Mouse (Mus musculus): ENCODE measurements at regions not wholly inside any gene's neighbourhood (a gene's known extent, or its start where the extent isn't known, plus 50 kb on each side); places are given as distances from the start of the nearest gene placed in this dataset.

DNA sequence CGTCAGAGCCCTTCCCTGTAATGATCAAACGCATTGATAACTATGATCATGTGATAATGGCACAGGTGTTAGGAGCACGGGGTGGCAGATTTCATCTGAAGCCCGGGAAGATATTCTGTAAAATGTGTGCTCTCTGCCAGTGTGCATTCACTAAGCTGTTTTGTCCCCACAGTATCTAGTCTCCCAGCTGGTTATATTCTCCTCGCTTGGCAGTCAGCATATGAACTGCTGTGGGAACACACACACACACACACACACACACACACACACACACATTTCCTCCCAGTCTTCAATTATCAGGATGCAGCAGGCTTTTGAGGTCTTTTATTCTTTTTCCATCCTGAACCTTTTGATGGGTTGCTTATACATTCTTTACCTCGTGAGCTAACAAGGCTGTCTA, 365.8 kb upstream of the Id4 start:
- WGBS (ENCODE audit: insufficient replicate concordance) = 65% methylated on average over 6 of the region's 6 CpGs
- ATAC-seq = no peak
- Histone ChIP-seq H3K36me3 (replicated peaks; ENCODE audit: insufficient read depth, low read length) (no peaks in the 10 kb centered on the region), H3K9ac (replicated peaks) (no peak overlapping the region), H3K4me3 (ENCODE audit: low read depth, low read length) (no peak overlapping the region), H3K4me1 (ENCODE audit: insufficient read depth) (no peaks in the 10 kb centered on the region), H3K27me3 (ENCODE audit: insufficient read depth, low read length) (no peaks in the 10 kb centered on the region), H3K4me2 (ENCODE audit: low read depth, low read length) (no peak overlapping the region), H3K9me3 (ENCODE audit: low read length) (no peaks in the 10 kb centered on the region; the same call in 1 of the 2 replicates), H3K27ac (ENCODE audit: low read depth) (no peak overlapping the region)
- no peak for TF ChIP-seq EP300 (IDR thresholded peaks at IDR 0.05; ENCODE audit: low read depth)
- TF ChIP-seq CTCF (IDR thresholded peaks at IDR 0.05; ENCODE audit: low read depth) = no peak
- no peak for DNase-seq

DNA sequence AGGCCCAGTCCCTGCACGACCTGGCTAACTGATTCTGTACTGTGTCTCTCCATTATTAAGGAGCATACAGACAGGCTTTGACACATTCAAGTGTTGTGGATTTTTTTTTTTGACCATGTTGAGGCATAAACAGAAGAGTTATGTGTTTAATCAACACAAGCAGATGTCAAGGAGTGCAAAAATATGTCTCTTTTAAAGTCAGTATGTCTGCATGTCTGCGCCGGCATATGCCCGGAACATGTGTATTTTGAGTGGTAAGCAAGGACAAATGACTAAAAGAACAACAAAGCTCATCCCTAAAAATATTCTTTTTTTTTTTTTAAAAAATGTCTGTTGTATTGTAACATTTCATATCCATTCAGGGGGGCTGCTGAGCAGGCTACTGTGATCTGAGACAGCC, 364.4 kb upstream of the Id4 start:
- Histone ChIP-seq H3K4me1 (ENCODE audit: insufficient read depth) (no peaks in the 10 kb centered on the region), H3K36me3 (replicated peaks; ENCODE audit: insufficient read depth, low read length) (no peaks in the 10 kb centered on the region), H3K9me3 (ENCODE audit: low read length) (no peaks in the 10 kb centered on the region; the same call in 1 of the 2 replicates), H3K4me2 (ENCODE audit: low read depth, low read length) (no peak overlapping the region), H3K27ac (ENCODE audit: low read depth) (no peak overlapping the region), H3K27me3 (ENCODE audit: insufficient read depth, low read length) (no peaks in the 10 kb centered on the region), H3K9ac (replicated peaks) (no peak overlapping the region), H3K4me3 (ENCODE audit: low read depth, low read length) (no peak overlapping the region)
- no peak for DNase-seq
- no peak for TF ChIP-seq EP300 (IDR thresholded peaks at IDR 0.05; ENCODE audit: low read depth)
- TF ChIP-seq CTCF (IDR thresholded peaks at IDR 0.05; ENCODE audit: low read depth) = no peak
- ATAC-seq = no peak
- 87% methylated on average over 4 of the region's 4 CpGs for WGBS (ENCODE audit: insufficient replicate concordance)

GRCm38 (mm10) chr13:47909851-47910530, 351.0 kb upstream of the Id4 start:
- WGBS (ENCODE audit: insufficient replicate concordance) = 77% methylated on average over 9 of the region's 9 CpGs
- Histone ChIP-seq H3K9me3 (ENCODE audit: low read length) (no peaks in the 10 kb centered on the region), H3K4me2 (ENCODE audit: low read depth, low read length) (no peak overlapping the region), H3K9ac (replicated peaks) (no peak overlapping the region), H3K27ac (ENCODE audit: low read depth) (no peak overlapping the region), H3K4me1 (ENCODE audit: insufficient read depth) (no peaks in the 10 kb centered on the region), H3K36me3 (replicated peaks; ENCODE audit: insufficient read depth, low read length) (no peaks in the 10 kb centered on the region), H3K4me3 (ENCODE audit: low read depth, low read length) (no peak overlapping the region), H3K27me3 (ENCODE audit: insufficient read depth, low read length) (no peaks in the 10 kb centered on the region)
- no peak for TF ChIP-seq CTCF (IDR thresholded peaks at IDR 0.05; ENCODE audit: low read depth)
- TF ChIP-seq EP300 (IDR thresholded peaks at IDR 0.05; ENCODE audit: low read depth) = no peak
- ATAC-seq (no peak), DNase-seq (no peak)

DNA sequence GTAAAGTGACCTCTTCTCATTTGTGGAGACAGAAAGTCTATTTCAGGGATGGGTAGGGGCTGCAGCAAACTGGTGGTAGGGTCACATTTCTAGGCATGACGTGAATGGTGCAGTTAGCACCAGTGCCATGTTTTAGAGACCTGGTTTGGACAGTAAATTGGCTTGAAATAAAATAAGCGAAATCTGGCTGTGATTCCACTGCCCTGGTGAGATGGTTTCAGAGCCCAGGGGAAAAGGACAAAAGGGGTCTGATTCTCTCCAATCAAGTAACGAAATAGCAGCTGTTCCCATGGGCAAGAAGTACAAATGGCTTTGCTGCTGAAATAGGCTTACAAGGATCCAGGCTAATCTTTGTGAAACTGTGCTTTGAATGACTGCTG, 350.5 kb upstream of the Id4 start:
- Histone ChIP-seq H3K36me3 (replicated peaks; ENCODE audit: insufficient read depth, low read length) (no peaks in the 10 kb centered on the region), H3K4me3 (ENCODE audit: low read depth, low read length) (no peak overlapping the region), H3K27ac (ENCODE audit: low read depth) (no peak overlapping the region), H3K4me1 (ENCODE audit: insufficient read depth) (no peaks in the 10 kb centered on the region), H3K9ac (replicated peaks) (no peak overlapping the region), H3K27me3 (ENCODE audit: insufficient read depth, low read length) (no peaks in the 10 kb centered on the region), H3K4me2 (ENCODE audit: low read depth, low read length) (no peak overlapping the region), H3K9me3 (ENCODE audit: low read length) (no peaks in the 10 kb centered on the region)
- TF ChIP-seq CTCF (IDR thresholded peaks at IDR 0.05; ENCODE audit: low read depth) = no peak
- no peak for TF ChIP-seq EP300 (IDR thresholded peaks at IDR 0.05; ENCODE audit: low read depth)
- WGBS (ENCODE audit: insufficient replicate concordance) = 59% methylated on average over 3 of the region's 3 CpGs
- DNase-seq (no peak), ATAC-seq (no peak)

DNA sequence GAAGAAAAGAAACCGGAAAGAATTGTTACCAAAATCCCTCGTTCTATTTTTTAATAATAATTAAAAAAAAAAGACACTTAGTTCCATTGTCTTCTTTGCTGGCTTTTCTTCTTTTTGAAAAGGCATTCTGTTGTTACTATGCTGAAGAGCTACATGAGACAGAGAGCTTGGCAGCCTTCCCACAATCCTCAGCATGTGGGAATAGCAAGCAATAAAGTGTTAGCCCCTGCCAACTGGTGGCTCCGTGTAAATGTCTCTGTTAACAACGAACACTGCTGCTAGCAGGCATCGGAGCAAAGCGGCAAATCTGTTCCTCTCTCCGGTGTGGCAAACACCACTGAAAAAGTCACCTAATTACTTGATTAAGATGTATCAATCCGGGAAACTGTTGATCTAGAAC, 344.6 kb upstream of the Id4 start:
- no peak overlapping the region for H3K4me3 ChIP-seq (ENCODE audit: low read depth, low read length)
- TF ChIP-seq EP300 (IDR thresholded peaks at IDR 0.05; ENCODE audit: low read depth) = no peak
- no peak for TF ChIP-seq CTCF (IDR thresholded peaks at IDR 0.05; ENCODE audit: low read depth)
- no peaks in the 10 kb centered on the region for H3K4me1 ChIP-seq (ENCODE audit: insufficient read depth)
- no peak for DNase-seq
- H3K9me3 ChIP-seq (ENCODE audit: low read length) = no peaks in the 10 kb centered on the region
- H3K36me3 ChIP-seq (replicated peaks; ENCODE audit: insufficient read depth, low read length) = no peaks in the 10 kb centered on the region
- H3K9ac ChIP-seq (replicated peaks) = no peak overlapping the region
- no peak overlapping the region for H3K4me2 ChIP-seq (ENCODE audit: low read depth, low read length)
- no peak overlapping the region for H3K27ac ChIP-seq (ENCODE audit: low read depth)
- 78% methylated on average over 8 of the region's 8 CpGs for WGBS (ENCODE audit: insufficient replicate concordance)
- H3K27me3 ChIP-seq (ENCODE audit: insufficient read depth, low read length) = no peaks in the 10 kb centered on the region
- ATAC-seq = no peak

- no peaks in the 10 kb centered on the region for H3K9me3 ChIP-seq (ENCODE audit: low read length)
- no peak overlapping the region for H3K4me2 ChIP-seq (ENCODE audit: low read depth, low read length)
- 86% methylated on average over 3 of the region's 3 CpGs for WGBS (ENCODE audit: insufficient replicate concordance)
- no peaks in the 10 kb centered on the region for H3K4me1 ChIP-seq (ENCODE audit: insufficient read depth)
- no peak overlapping the region for H3K4me3 ChIP-seq (ENCODE audit: low read depth, low read length)
- TF ChIP-seq CTCF (IDR thresholded peaks at IDR 0.05; ENCODE audit: low read depth) (peak; percentile 26), EP300 (IDR thresholded peaks at IDR 0.05; ENCODE audit: low read depth) (no peak)
- no peak overlapping the region for H3K9ac ChIP-seq (replicated peaks)
- no peaks in the 10 kb centered on the region for H3K36me3 ChIP-seq (replicated peaks; ENCODE audit: insufficient read depth, low read length)
- H3K27ac ChIP-seq (ENCODE audit: low read depth) = no peak overlapping the region
- DNase-seq (no peak), ATAC-seq (no peak)
- no peaks in the 10 kb centered on the region for H3K27me3 ChIP-seq (ENCODE audit: insufficient read depth, low read length)
Observed at GRCm38 (mm10) chr13:47917370-47917769, 343.7 kb upstream of the Id4 start.

DNA sequence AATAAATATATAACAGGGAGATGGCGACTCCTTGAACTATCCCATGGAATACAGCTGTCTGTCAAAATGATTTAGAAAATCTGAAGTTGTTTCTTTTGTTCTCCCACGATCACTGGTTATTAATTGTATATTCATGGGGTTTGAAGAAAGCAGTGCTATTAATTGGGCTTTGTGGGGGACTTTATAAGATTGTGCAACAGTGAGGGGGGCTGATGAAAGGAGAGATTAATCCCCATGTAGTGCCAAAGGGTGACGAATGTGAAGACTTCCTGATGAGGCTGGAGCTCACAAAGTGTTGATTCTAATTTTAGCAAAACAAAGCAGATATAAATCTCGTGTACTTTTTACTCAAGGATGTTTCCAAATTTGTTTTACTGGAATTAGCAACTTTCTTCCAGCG, 340.0 kb upstream of the Id4 start:
- no peak overlapping the region for H3K9ac ChIP-seq (replicated peaks)
- H3K4me3 ChIP-seq (ENCODE audit: low read depth, low read length) = no peak overlapping the region
- ATAC-seq (no peak), DNase-seq (no peak)
- no peak overlapping the region for H3K4me2 ChIP-seq (ENCODE audit: low read depth, low read length)
- no peaks in the 10 kb centered on the region for H3K36me3 ChIP-seq (replicated peaks; ENCODE audit: insufficient read depth, low read length)
- no peaks in the 10 kb centered on the region for H3K27me3 ChIP-seq (ENCODE audit: insufficient read depth, low read length)
- WGBS (ENCODE audit: insufficient replicate concordance) = 51% methylated on average over 5 of the region's 5 CpGs
- H3K9me3 ChIP-seq (ENCODE audit: low read length) = no peaks in the 10 kb centered on the region
- no peaks in the 10 kb centered on the region for H3K4me1 ChIP-seq (ENCODE audit: insufficient read depth)
- H3K27ac ChIP-seq (ENCODE audit: low read depth) = no peak overlapping the region
- no peak for TF ChIP-seq CTCF (IDR thresholded peaks at IDR 0.05; ENCODE audit: low read depth)
- no peak for TF ChIP-seq EP300 (IDR thresholded peaks at IDR 0.05; ENCODE audit: low read depth)

All from liver, postnatal 0 days (tissue).